Mouse (Mus musculus) neural tube, embryonic 15.5 days (tissue): ENCODE measurements around the gene Ppp1r13l. TPM values are rescaled to one million over a fixed set of nuclear protein-coding genes. Genes with fewer than 3 reads are reported as not detected.

ENCODE experiments used
- ATAC-seq: fragments of 200-750 bp; cut with Nextera tagmentation; 2 replicates; pipeline ENCODE4 v1.8.0; 2017; ENCODE audit warnings: mild to moderate bottlenecking, moderate TSS enrichment, moderate library complexity; ENCODE audit not compliant: low FRiP score
- H3K27ac ChIP-seq: fragments of 300-500 bp; sonication (generic); replicated peaks from 2 replicates; pipeline ENCODE4 v1.5.1; 2015; ENCODE audit warnings: mild to moderate bottlenecking, inconsistent platforms
- H3K27me3 ChIP-seq: fragments of 300-500 bp; sonication (generic); replicated peaks from 2 replicates; pipeline ENCODE4 v1.6.1; 2015; ENCODE audit warnings: inconsistent platforms
- H3K36me3 ChIP-seq: fragments of 300-500 bp; sonication (generic); 2 replicates; pipeline ENCODE4 v1.6.1; 2015; ENCODE audit warnings: inconsistent platforms
- H3K4me1 ChIP-seq: fragments of 300-500 bp; sonication (generic); 2 replicates; pipeline ENCODE4 v1.6.1; 2015; ENCODE audit warnings: inconsistent platforms
- H3K4me2 ChIP-seq: fragments of 300-500 bp; sonication (generic); 2 replicates; pipeline ENCODE4 v1.6.1; 2015; ENCODE audit warnings: inconsistent platforms, mild to moderate bottlenecking, moderate library complexity
- H3K4me3 ChIP-seq: fragments of 300-500 bp; sonication (generic); replicated peaks from 2 replicates; pipeline ENCODE4 v1.5.1; 2015; ENCODE audit warnings: mild to moderate bottlenecking, inconsistent platforms
- H3K9ac ChIP-seq: fragments of 300-500 bp; sonication (generic); replicated peaks from 2 replicates; pipeline ENCODE4 v1.6.1; 2015; ENCODE audit warnings: mild to moderate bottlenecking, inconsistent platforms
- H3K9me3 ChIP-seq: fragments of 300-500 bp; sonication (generic); replicated peaks from 2 replicates; pipeline ENCODE4 v1.6.1; 2016; ENCODE audit warnings: inconsistent platforms
- WGBS: fragments of 180-500 bp; shearing (Covaris S2); methylation state at CpG from one replicate; pipeline ENCODE4 v1.1.7; 2015; ENCODE audit warnings: mixed read lengths; 5-methylcytosine and 5-hydroxymethylcytosine counted together
- polyA plus RNA-seq: library from polyadenylated mRNA; unstranded; fragments of >200 nt; fragmentation: Nextera tagmentation; extraction: Ambion mirVana; gene quantifications from 2 replicates; pipeline ENCODE4 v1.2.1, GENCODE M21; 2015

Gene Ppp1r13l
- polyA plus RNA-seq, 1 experiment from 2014 or later, result 1.9 TPM

DNA sequence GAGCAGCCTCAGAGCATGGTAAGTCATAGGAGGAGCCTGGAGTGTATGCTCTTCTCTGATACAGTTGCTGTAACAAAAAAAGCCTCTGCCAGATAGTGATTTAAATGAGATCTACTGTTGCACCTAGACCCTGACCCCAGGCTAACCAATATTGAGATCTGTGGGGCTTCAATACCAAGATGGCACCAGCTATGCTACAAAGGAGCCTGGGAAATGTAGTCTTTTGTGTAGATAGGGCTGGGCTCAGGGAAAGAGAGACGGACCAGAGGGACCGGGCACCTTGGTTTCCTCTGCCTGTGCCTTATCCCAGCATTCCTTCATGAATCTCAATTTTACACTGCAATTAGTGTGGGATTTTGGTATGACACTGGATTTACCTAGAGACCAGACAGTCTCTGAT, 13.8 kb downstream of the Ppp1r13l start:
- ATAC-seq, result no peak
- no peaks in the 10 kb centered on the region for H3K36me3 ChIP-seq
- H3K4me3 ChIP-seq, result no peak overlapping the region
- 87% methylated on average over 2 of the region's 2 CpGs for WGBS
- no peak overlapping the region for H3K9ac ChIP-seq
- H3K4me1 ChIP-seq, result peaks cover 7% of the 10 kb centered on the region
- H3K4me2 ChIP-seq, result no peak overlapping the region
- H3K27me3 ChIP-seq, result peaks cover 9% of the 10 kb centered on the region; the same call in 1 of the 2 replicates
- H3K9me3 ChIP-seq, result no peaks in the 10 kb centered on the region
- no peak overlapping the region for H3K27ac ChIP-seq

GRCm38 (mm10) chr7:19375368-19375767, 15.8 kb downstream of the Ppp1r13l start:
- Histone ChIP-seq H3K9ac (no peak overlapping the region), H3K4me1 (peaks cover under 1% of the 10 kb centered on the region; the same call in 1 of the 2 replicates), H3K4me2 (no peak overlapping the region), H3K4me3 (no peak overlapping the region), H3K9me3 (no peaks in the 10 kb centered on the region), H3K27ac (no peak overlapping the region), H3K27me3 (no peaks in the 10 kb centered on the region), H3K36me3 (no peaks in the 10 kb centered on the region)
- ATAC-seq, result no peak
- WGBS, result 80% methylated on average over 18 of the region's 18 CpGs

DNA sequence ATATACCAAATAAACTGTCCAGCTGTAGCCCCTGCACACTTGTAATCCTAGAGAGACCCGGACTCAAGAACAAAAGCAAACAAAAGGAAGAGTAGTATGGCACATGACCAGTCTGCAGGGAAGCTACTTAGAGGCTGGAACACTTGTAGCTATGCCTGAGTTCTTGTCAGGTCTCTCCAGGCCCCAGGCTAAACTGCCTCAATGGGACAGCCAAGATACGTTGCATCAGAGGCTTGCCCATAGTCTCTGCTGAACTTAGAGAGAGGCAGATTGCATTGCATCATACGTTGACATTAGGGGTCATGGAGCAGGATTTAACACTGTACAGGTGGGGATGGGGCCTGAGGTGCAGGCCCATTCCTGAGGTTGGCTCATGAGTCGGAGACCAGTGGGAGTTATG, 16.5 kb downstream of the Ppp1r13l start:
- H3K27ac ChIP-seq, result no peak overlapping the region
- H3K4me2 ChIP-seq, result no peak overlapping the region
- no peaks in the 10 kb centered on the region for H3K27me3 ChIP-seq
- H3K9me3 ChIP-seq, result no peaks in the 10 kb centered on the region
- no peak for ATAC-seq
- no peak overlapping the region for H3K4me3 ChIP-seq
- no peaks in the 10 kb centered on the region for H3K4me1 ChIP-seq
- WGBS, result 88% methylated on average over 4 of the region's 4 CpGs
- H3K9ac ChIP-seq, result no peak overlapping the region
- H3K36me3 ChIP-seq, result no peaks in the 10 kb centered on the region

- no peak overlapping the region for H3K4me2 ChIP-seq
- no peaks in the 10 kb centered on the region for H3K9me3 ChIP-seq
- 76% methylated on average over 8 of the region's 8 CpGs for WGBS
- no peak overlapping the region for H3K27ac ChIP-seq
- H3K36me3 ChIP-seq, result no peaks in the 10 kb centered on the region
- H3K4me3 ChIP-seq, result no peak overlapping the region
- H3K9ac ChIP-seq, result no peak overlapping the region
- ATAC-seq, result no peak
- no peaks in the 10 kb centered on the region for H3K27me3 ChIP-seq
- H3K4me1 ChIP-seq, result peaks cover 9% of the 10 kb centered on the region
Measured at GRCm38 (mm10) chr7:19378049-19378448, 18.5 kb downstream of the Ppp1r13l start.

- no peaks in the 10 kb centered on the region for H3K9me3 ChIP-seq
- peak within 1 kb of the TSS; percentile 68 for H3K27ac ChIP-seq
- peak within 1 kb of the TSS; percentile 93 for H3K4me3 ChIP-seq
- peak within 1 kb of the TSS; percentile 90 for H3K9ac ChIP-seq
- peak within 1 kb of the TSS; percentile 74 for H3K4me2 ChIP-seq
- ATAC-seq, result peak; percentile 97
- peaks cover 28% of the 10 kb centered on the region for H3K36me3 ChIP-seq
- H3K27me3 ChIP-seq, result no peaks in the 10 kb centered on the region
- peaks cover 22% of the 10 kb centered on the region for H3K4me1 ChIP-seq
- 6% methylated on average over 48 of the region's 48 CpGs for WGBS
Measured at GRCm38 (mm10) chr7:19381377-19382165, 22.0 kb downstream of the Ppp1r13l start, which contains the start of gene Ercc2. Gene Ercc2 (plus strand): TSS chr7:19382010.

GRCm38 (mm10) chr7:19382166-19382541, 22.6 kb downstream of the Ppp1r13l start:
- H3K27ac ChIP-seq, result peak overlapping the region; percentile 68
- WGBS, result under 1% methylated on average over 35 of the region's 37 CpGs
- peak overlapping the region; percentile 74 for H3K4me2 ChIP-seq
- no peaks in the 10 kb centered on the region for H3K27me3 ChIP-seq
- peak overlapping the region; percentile 93 for H3K4me3 ChIP-seq
- peaks cover 22% of the 10 kb centered on the region for H3K4me1 ChIP-seq
- peak; percentile 65 for ATAC-seq
- H3K36me3 ChIP-seq, result peaks cover 33% of the 10 kb centered on the region
- peak overlapping the region; percentile 90 for H3K9ac ChIP-seq
- H3K9me3 ChIP-seq, result no peaks in the 10 kb centered on the region

- WGBS, result 86% methylated on average over 9 of the region's 9 CpGs
- no peak overlapping the region; the same call in 1 of the 2 replicates for H3K4me2 ChIP-seq
- no peak overlapping the region for H3K27ac ChIP-seq
- no peak overlapping the region for H3K4me3 ChIP-seq
- no peaks in the 10 kb centered on the region for H3K9me3 ChIP-seq
- no peaks in the 10 kb centered on the region for H3K27me3 ChIP-seq
- no peak overlapping the region for H3K9ac ChIP-seq
- H3K4me1 ChIP-seq, result peaks cover 26% of the 10 kb centered on the region
- peaks cover 46% of the 10 kb centered on the region for H3K36me3 ChIP-seq
- ATAC-seq, result no peak
Measured at GRCm38 (mm10) chr7:19383708-19384107, 24.2 kb downstream of the Ppp1r13l start.

GRCm38 (mm10) chr7:19388699-19389413, 29.3 kb downstream of the Ppp1r13l start:
- no peak overlapping the region for H3K27ac ChIP-seq
- H3K36me3 ChIP-seq, result peaks cover 93% of the 10 kb centered on the region
- no peaks in the 10 kb centered on the region for H3K27me3 ChIP-seq
- 58% methylated on average over 10 of the region's 10 CpGs for WGBS
- ATAC-seq, result no peak
- H3K9me3 ChIP-seq, result no peaks in the 10 kb centered on the region
- H3K4me2 ChIP-seq, result no peak overlapping the region
- H3K9ac ChIP-seq, result no peak overlapping the region
- H3K4me3 ChIP-seq, result no peak overlapping the region
- H3K4me1 ChIP-seq, result peaks cover 12% of the 10 kb centered on the region

DNA sequence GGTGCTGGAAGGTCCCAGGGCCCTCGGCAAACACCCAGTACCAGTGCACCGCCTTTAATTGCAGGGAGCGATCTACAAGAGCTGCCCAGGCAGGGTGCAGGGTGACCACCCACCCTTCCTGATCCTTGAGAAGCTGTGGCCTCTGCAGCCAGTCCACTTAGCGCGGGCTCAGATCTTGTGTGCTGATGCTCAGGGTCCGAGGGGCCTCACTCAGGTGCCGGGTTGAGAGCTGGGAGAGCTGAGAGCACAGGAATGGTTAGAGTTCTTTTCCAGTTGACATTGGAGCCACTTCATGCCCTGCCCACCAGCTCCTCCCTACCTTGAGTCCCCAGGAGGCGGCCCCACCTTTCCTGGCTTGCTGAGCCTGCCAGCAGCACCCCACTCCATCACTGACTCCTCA, 34.9 kb downstream of the Ppp1r13l start:
- Histone ChIP-seq H3K4me3 (no peak overlapping the region), H3K4me1 (peaks cover 1% of the 10 kb centered on the region; the same call in 1 of the 2 replicates), H3K27ac (no peak overlapping the region), H3K4me2 (no peak overlapping the region), H3K27me3 (peaks cover 4% of the 10 kb centered on the region), H3K36me3 (peaks cover 60% of the 10 kb centered on the region), H3K9me3 (no peaks in the 10 kb centered on the region), H3K9ac (no peak overlapping the region)
- no peak for ATAC-seq
- 93% methylated on average over 8 of the region's 8 CpGs for WGBS

GRCm38 (mm10) chr7:19399496-19400280, 40.1 kb downstream of the Ppp1r13l start:
- Histone ChIP-seq H3K36me3 (peaks cover 8% of the 10 kb centered on the region), H3K9me3 (0 out of 2 replicates have a peak, but pooled peaks cover 2% of the 10 kb centered on the region), H3K4me2 (peak overlapping the region; percentile 52), H3K4me3 (peak overlapping the region; percentile 20), H3K27ac (no peak overlapping the region), H3K4me1 (peaks cover 16% of the 10 kb centered on the region), H3K9ac (no peak overlapping the region), H3K27me3 (peaks cover 50% of the 10 kb centered on the region)
- WGBS, result 2% methylated on average over 27 of the region's 27 CpGs
- no peak for ATAC-seq

DNA sequence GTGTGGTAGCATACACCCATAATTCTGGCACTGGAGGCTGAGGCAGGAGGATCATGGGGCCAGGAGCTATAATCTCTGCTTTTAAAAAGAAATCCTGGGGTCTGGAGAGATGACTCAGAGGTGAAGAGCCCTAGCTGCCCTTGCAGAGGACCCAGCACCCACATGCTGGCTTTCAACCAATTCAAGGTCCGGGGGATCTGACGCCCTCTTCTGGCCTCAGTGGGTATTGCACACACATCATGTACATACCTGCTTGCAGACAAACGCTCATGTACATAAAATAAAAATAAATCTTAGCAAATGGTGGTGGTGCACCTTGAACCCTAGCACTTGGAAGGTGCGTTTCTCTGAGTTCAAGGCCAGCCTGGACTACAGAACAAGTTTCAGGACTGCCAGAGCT, 41.4 kb downstream of the Ppp1r13l start:
- no peak for ATAC-seq
- H3K36me3 ChIP-seq, result no peaks in the 10 kb centered on the region
- H3K4me3 ChIP-seq, result no peak overlapping the region
- no peak overlapping the region for H3K27ac ChIP-seq
- H3K9me3 ChIP-seq, result 0 out of 2 replicates have a peak, but pooled peaks cover 2% of the 10 kb centered on the region
- peaks cover 61% of the 10 kb centered on the region for H3K27me3 ChIP-seq
- H3K4me1 ChIP-seq, result peaks cover 18% of the 10 kb centered on the region
- 80% methylated on average over 4 of the region's 4 CpGs for WGBS
- H3K9ac ChIP-seq, result no peak overlapping the region
- no peak overlapping the region for H3K4me2 ChIP-seq
